Mouse (Mus musculus) frontal cortex, adult (tissue): ENCODE results near the gene Fam107b.

Experiments used
- ATAC-seq: cut with Nextera tagmentation; 2 replicates; pipeline ENCODE4 v1.9.2; 2017; ENCODE audit warnings: mild to moderate bottlenecking, moderate library complexity, mixed read lengths; ENCODE audit not compliant: low TSS enrichment

Fam107b gene

DNA sequence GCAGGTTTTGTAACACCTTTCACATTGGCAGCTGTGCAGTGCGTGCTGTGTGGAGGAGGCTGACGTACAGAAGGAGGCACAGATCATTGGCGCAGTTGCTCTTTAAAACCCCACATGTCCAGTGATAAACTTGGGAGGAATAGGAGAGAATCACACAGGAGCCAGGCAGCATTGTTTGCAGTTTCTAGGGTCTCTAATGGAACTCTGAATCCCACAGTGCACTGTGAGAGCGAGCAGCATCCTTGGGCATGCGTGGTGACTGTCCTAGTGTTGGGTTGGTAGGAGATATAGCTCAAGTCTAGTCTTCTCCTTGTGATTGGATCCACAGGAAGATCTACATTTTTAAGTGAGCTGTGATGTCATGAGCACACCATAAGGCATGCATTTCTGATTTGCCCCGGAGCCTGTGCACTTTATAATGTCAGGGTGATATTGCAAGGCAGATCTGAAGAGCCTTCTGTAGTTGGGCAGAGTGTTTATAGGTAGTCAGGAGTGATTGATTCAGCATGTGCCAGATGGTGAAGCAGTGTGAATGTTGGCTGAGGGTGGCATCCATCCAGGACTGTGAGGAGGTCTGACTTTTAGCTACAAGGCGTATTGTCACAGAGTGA lies 169.2 kb downstream of the Fam107b start:
- ATAC-seq, result peak; percentile 52

DNA sequence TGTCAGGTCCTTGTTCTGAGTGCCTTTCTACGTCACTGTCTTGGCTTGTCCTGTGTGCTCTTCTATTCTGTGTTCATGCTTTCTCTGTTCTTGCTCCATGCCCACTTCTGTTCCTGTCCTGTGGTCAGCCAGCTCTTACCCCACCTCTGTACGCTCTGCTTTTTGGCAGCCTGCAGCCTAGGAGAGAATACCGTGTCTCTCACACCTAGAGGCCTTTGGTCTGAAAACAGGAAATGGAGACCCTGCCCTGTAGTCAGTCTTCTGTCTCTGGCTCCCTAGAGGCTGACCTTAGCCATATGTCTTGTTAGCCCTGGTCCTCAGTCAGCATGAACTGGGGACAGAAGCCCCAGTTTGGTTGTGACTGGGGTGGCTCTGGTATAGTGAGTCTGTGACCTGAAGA lies 170.0 kb downstream of the Fam107b start:
- ATAC-seq, result no peak

DNA sequence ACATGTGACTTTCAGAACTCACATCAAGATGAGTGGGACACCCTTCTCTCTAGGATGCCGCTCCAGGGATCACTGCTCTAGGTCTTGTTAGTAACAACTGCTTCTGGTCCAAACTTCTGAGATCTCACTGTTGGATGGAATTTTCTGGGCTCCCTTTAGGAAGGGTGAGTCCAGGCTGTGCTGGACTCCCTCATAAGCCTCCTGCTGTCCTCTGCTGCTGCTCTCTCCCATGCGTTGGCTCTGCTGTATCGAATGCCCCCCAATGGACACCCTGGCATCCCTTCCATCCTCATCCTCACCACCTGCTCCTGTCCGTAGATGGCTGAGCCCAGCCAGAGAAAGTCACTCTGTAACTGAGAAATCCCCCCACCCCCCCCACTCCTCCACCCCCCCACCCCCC lies 170.4 kb downstream of the Fam107b start:
- no peak for ATAC-seq

DNA sequence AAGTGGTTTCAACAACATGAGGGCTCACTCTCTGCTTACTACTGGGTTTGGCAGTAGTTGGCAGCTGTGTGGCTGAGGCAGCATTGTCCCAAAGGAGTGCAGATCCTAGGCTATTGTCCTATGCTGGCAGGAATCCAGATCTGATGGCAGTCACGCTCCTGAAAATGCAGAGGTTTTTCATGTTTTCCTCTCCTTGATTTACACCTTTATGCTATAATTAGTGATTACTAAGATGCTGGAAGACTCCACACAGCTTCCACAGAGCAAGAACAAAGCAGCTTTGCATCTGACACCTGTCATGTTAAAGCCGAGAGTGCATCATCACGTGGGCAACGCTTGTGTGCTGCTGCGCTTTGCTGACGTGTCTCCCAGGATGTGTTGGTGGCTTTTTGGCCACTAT lies 172.2 kb downstream of the Fam107b start:
- ATAC-seq, result no peak

DNA sequence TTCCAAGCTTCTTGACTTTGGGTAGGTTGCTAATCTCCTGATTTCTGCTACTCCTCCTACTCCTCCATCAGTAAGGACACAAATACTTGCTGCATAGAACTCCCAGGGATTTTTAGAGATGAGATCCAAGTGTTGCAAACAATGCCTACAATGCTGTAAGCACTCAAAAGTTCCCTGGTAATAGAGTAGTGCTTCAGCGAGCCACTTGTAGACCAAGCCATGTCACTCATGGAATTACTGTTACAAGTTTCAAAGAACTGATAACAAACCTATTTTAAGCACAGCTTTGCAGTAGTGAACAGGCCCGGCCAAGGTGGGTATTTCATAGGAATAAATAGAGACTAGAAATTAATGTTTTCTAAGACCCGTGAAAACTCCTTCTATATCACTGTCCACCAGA lies 174.8 kb downstream of the Fam107b start:
- ATAC-seq, result no peak

DNA sequence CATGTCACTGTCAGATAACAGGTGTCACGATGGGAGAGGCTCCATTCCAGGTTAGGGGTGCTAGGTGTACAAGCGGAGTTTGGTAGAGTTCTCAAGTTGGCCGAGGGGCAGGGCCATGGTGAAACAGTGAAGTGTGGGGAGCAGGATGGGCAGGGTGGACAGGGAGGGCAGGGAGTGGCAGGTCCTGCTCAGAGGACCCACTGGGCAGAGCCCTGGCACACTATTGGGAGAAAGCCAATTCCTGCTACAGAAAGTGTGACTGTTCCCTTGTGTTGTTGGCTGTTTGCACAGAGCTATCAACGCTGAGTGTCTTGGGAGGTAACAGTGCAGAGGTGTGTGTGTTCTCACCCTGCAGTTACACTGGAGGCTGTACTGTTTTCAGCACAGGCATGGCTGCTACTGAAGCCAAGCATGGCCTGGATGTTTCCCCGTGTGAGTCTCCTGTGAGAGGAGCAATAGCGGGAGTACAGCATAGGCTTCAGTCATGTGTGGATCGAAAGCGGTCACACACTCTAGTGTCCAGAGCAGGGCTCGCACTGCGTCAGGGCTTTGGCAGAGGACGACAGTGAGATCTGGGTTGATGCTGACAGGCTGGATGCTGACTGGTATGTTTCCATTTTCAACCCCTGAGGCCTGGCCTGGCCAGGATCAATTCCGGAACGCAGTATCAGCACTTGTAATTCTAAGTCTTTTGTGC lies 175.8 kb downstream of the Fam107b start:
- no peak for ATAC-seq

DNA sequence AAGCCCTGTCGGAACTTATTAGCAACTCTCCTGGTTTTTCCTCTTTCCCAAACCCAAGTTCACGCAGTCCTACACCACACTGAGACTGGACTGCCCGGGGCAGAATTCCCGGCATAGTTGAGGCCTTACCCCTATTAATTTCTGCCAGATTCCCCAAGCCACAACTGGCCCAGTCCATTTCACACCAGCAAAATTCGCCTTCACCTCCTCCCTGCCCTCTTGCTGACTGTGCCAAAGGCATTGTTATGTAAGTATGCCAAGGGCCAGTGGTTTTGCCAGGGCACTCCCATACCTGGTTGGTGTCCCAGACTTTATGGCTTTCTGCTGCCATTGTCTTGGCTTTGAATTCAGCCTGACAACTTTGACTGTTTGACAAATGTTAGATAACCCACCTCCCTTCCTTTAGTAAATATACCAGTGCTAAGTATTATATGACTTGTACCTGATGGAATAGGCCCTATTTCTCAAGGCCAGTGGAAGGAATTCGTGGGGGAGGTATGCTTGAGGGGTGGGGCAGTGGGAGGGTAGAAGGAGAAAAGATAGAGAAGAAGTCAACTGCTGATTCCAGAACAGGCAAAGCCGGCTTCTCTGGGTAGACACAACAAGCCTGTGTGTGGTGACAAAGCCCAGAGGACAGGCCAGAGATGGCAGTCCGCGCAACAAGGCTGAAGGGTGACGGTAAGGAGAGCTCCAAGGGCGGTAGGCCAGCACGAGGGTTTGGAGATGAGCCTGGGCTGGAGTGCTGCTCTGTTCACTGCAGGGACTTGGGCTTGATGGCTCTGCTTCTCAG lies 178.6 kb downstream of the Fam107b start:
- no peak for ATAC-seq

DNA sequence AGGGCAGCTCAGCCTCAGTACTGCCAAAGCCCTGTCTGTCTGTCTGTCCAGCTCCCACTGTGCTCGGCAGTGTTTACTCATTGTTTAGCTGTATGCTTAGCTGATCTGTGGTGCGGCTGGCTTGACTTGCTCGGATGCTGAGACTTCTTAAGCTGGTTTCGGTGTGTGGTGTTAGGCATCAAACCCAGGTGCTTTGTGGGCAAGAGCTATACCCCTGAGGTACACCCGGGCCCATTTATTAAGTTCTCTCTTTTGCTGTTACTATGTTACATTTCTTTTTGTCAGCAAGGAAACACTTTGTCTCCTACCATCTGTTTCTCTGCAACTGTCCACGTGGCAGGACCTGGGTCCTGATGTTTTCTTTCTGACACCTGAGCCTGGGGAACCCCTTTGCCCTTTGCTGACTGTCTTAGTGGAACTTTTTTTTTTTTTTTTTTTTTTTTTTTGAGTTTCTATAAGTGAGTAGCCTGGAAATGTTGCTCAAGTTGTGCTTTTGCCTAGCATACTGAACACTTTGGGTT lies 179.3 kb downstream of the Fam107b start:
- no peak for ATAC-seq

DNA sequence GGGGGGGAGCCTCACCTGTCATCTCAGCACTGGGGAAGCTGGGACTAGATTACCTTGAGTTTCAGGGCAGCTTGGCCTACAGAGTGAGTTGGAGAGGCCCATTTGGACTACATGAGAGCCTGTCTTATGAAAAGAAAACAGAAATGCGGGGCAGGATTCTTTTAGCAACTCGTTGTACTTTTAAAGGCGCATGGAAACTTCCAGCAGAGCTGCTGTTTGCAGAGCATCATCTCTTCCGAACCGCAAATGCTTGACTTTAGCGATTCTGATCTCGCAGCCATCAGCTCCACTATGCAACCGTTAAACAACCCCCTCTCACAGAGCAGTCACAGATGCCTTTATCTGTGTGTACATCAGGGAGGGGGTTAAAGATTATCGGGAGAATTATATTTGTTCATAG lies 179.8 kb downstream of the Fam107b start:
- ATAC-seq, result no peak

DNA sequence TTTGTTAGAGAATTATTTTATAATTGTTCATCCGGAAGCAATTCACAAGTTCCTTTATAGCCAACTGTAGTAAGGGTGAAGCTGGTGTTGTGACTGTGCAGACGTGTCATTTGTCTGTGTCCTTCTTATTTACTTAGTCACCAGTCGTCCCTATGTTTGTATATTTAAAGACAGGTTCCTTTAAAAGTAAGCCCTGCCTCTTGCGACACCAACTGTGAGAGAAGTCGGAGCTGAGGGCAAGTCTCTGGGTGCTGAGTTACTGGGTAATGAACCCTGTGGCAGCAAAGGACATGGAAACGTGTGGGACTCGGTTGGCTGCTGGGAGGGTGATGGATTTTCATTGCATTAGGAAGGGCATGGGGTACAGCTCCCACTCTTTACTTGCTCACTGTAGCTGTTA lies 182.1 kb downstream of the Fam107b start:
- no peak for ATAC-seq

DNA sequence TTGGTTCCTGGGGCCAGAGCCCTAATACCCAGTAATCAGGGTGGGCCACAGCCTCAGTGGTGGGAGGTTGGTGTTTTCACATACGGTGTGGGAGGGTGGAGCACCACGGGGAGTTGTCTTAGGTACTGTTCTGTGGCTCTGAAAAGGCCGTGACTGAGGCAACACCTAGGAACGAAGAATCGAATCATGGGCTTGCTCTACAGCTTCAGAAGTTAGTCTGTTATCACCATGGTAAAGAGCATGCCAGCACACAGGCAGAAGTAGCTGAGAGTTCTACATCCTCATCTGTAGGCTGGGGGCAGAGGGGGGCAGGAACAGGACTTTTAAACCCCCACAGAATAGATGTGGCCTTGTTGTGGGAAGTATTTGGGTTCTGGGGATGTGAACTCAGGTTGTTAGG lies 182.6 kb downstream of the Fam107b start:
- ATAC-seq, result no peak

DNA sequence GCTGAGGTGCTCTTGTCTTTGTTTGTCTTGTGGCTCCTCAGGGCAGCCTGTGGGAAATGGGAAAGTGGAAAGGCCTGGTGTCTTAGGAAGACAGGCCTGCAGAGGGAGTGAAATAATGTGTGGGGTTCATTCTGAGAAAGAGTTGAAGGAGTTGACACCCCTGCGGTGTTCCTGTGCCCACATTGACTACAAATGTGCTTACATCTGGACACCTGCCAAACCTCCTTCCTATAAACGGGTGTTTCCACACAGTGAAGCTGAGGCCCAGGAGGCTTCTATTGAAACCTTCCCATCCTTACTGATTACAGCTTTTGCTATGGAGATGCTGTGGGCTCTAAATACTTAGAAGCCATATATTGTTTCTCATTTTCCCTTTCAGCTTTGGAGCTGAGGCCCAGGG lies 183.5 kb downstream of the Fam107b start:
- peak; percentile 47; the same call in 1 of the 2 replicates for ATAC-seq

DNA sequence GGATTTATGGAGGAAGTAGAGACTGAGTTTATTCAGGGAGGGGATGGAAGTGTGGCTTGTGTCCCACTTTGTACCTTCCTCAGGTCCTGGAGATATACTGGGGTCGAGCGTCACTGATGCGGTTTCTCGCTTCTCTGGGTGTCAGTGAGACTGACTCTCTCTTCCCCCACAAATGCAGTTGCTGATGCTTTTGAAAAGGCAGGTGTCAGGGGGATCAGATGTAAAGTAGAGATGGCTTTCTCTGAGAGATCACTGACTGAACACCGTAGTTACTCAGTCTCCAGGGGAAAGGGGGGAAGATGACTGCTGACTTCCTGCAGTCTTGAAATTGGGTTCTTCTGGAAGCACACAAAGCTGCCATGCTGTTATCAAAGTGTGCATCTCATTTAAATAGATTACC lies 185.6 kb downstream of the Fam107b start:
- no peak for ATAC-seq

DNA sequence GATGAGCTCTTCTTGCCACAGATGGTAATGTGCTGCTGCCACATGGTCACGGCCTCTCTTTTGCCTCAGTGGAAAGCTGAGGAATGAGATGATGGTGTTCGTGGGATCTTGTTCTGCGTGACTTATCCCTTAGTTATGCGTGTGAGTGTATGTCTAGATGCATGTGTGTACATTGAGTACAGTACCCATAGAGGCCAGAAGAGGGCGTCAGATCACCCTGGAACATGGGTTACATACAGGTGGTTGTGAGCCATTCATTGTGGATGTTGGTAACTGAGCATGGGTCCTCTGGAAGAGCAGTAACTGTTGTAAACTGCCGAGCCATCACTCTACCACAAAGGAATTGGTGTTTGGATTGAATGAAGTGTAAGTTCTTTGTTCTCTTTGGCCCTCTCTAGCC lies 188.1 kb downstream of the Fam107b start:
- no peak for ATAC-seq

DNA sequence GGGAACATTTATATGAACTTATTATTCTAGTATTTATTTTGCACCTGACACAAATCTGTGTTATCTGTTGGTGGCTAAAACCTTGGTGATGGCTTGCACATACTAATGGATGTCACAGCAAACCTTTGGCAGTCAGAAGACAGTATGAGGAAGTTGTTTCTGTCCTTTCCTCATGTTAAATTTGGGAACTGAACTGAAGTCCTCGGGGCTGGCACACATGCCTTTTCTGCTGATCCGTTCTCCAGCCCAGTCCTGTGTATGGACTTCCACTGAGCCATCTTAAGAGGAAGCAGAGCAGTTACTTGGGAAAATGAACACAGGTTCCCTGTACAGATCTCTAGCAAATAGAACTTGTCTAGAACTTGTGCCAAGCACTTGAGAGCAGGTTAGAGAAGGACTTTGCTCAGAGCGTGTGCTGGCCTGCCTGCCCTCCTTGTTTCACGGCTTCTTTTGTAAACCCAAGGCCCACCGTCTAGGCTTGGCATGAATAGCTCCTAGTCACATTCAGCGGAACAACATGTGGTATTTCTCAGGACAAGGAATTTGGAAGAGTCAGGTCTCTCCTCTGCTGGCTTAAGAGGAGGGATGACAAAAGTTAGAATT lies 190.0 kb downstream of the Fam107b start:
- no peak for ATAC-seq

DNA sequence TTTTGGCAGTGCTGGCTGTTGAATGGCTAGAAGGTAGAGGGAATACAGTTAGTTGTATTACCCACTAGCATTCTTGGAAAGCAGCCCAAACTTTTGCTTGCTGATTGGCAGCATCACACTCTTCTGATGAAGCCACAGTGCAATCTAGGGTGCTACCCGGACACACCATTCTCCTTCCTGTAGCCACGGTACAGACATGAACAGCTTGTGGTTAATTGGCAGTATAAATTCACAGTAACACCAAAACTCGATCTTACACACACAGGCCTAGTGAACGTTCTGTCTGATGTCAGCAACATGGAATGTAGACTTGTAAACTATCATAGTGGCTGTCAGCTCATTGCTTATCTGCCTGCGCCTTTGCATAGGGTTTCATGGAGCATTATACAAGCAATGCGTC lies 193.8 kb downstream of the Fam107b start:
- ATAC-seq, result no peak

DNA sequence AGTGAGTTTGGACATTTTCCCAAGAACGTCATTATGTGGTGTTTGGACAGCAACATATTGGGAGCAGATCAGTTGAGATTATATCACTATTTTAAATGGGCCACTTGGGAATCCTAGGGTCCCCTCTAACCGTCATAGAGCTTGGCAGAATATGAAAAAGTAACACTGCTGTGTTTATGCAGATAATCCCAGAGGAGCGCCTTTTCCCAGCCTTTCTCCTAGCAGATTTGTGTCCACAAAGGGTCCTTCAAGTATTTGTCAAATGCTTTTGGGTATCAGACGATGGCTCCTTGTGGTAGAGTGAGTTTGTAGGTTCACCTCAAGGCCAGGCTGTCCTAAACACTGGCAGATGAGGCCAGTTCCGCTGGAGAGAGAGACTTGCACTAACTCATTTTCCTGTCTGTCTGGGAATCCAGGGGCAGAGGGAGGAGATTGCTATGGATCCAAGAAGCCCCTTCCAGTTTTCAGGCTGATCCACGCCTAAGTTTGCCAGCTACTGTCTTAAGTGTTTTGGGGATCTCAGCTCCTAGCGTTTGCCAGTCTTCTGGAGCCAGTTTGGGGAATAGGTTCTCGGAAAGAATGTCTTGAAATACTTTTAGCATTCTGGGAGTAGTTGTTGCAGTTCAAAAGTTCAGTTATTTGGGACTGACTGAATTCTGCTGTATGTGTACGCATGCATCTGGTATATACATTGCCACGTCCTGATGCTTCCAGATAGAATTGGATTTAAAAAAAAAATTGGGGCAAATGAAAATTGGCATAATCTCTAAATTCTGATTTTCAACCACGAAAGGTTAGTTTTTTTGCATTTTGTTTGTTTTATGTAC lies 195.9 kb downstream of the Fam107b start:
- ATAC-seq, result no peak

DNA sequence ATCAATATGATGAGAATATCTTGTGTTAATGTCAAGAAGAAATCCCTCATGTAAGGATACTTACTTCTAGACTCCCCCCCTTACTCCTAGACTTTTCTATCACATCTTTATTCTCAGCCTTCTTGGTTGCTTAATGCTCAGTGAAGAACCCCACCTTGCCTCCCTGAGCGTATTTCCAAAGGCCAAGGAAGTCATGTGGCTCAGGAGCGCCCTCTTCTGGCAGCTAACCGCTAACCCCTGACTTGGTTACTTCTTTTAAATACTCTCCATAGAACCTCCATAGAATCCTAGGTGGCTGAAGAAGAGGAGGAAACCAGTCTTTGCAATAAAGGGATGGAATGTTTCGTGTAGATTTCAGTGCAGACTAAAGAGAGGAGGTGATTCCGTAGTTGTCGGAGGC lies 199.0 kb downstream of the Fam107b start:
- ATAC-seq, result peak; percentile 69; the same call in 1 of the 2 replicates

DNA sequence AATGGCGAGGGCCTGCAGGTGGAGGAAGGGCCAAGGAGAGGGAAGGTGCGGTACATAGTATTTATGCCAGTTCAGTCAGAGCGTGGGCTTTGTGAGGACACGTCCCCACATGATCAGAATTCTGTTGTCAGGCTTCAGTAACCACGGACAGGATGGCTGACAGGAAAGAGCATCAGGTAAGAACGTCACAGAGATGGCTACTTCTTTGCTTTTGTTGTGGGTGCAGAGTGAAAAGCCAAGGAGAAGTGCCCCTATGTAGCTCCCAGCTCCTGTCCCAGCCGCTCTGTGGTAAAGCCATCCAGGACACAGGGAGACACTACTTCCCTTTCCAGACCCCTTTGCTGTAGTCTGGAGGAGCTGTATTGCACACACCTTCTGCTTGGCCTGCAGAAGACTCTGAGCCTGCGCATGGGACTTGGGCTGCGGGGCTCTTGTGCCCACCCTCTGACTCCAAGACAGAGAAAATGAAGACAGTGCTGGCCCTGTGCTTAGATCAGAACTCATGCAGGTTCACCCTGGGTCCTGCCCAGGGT lies 199.6 kb downstream of the Fam107b start:
- no peak for ATAC-seq

DNA sequence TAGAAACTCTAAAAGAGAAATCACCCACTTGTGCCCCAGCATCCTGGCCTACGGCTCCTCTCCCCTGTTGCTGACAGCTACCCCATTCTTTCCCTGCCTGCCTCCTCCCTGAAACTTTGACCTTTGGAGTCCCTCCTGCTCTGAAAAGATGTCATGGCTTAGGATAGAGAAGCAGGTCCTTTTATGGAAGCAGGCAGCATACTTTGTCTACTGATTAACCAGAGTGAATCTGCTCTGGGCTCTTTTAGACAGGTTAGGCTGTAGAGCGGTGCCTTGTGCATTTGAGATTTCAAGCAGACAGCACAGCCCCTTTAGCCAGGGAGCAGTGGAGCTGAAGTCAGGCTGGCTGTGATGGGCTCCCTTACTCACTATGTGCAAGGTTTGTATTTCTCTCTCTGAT lies 200.1 kb downstream of the Fam107b start:
- no peak for ATAC-seq

DNA sequence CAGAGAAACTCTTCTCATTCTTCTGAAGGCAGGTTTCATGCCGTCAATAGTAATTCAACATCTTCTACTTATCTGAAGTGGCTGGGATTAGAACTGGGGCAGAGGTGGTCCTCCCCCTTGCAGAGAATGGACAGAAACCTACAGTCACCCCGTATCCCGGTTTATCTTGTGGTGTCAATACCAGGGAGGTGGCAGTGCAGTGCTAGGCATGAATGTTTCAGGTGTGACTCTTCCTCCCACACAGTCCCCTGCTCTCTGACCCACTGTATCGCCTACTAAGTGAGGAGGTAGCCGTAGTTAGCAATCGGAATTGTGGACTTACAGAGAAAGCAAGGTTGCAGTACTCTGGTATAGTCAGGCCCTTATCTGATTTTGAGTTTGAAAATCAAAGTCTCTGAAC lies 201.2 kb downstream of the Fam107b start:
- no peak for ATAC-seq
